Mouse (Mus musculus): ENCODE results near the gene Dpy19l3.

Dpy19l3 gene

GRCm38 (mm10) chr7:35636874-35637273 lies 117.4 kb downstream of the Dpy19l3 start:
- DNase-seq (ENCODE audit: low read depth, low spot score) = no peak

- peak; percentile 23 for DNase-seq (ENCODE audit: low read depth, low spot score)
Observed at GRCm38 (mm10) chr7:35636229-35636628, 118.0 kb downstream of the Dpy19l3 start.
